Mouse (Mus musculus): ENCODE measurements around the gene Ccdc191. TPM values are rescaled to one million over a fixed set of nuclear protein-coding genes. Genes with fewer than 3 reads are reported as not detected.

The Ccdc191 gene
- total and polyA plus RNA-seq, 3 experiments: 5.1 to 7.0 TPM; not detected in 1

- Histone ChIP-seq H3K4me3 (ENCODE audit: control insufficient read depth in 1 of 2, insufficient read depth in 1 of 2, low read depth in 2 of 2, low read length in 2 of 2) (no peak overlapping the region), H3K36me3 (ENCODE audit: control insufficient read depth in 1 of 2, insufficient read depth in 2 of 2, low read length in 2 of 2) (peaks cover 0 to 6% of the 10 kb centered on the region in 2 experiments; a peak in 2 of 4 replicates), H3K27ac (ENCODE audit: control insufficient read depth, low read depth, low read length) (no peak overlapping the region), H3K79me2 (ENCODE audit: control insufficient read depth, insufficient read depth, low read length, poor library complexity) (no peaks in the 10 kb centered on the region), H3K27me3 (ENCODE audit: control insufficient read depth in 1 of 2, insufficient read depth in 2 of 2, low read length in 2 of 2) (no peaks in the 10 kb centered on the region), H3K9me3 (replicated peaks; ENCODE audit: insufficient read depth, low read length) (no peaks in the 10 kb centered on the region), H3K4me1 (ENCODE audit: control insufficient read depth in 1 of 2, insufficient read depth in 2 of 2, low read length in 2 of 2) (peaks cover 2 to 3% of the 10 kb centered on the region in 2 experiments; a peak in 3 of 4 replicates), H3K9ac (ENCODE audit: control insufficient read depth, low read depth, low read length, poor library complexity, severe bottlenecking) (no peak overlapping the region)
- TF ChIP-seq SMC3 (IDR thresholded peaks at IDR 0.05; ENCODE audit: low read depth, low read length) (no peak), SIN3A (IDR thresholded peaks at IDR 0.05; ENCODE audit: low read length) (no peak), MAFK (IDR thresholded peaks at IDR 0.05; ENCODE audit: borderline replicate concordance, low read depth, low read length) (no peak), MYB (IDR thresholded peaks at IDR 0.05; ENCODE audit: low read depth, low read length) (no peak), NRF1 (IDR thresholded peaks at IDR 0.05; ENCODE audit: insufficient read depth, low read depth, low read length, poor library complexity, severe bottlenecking) (no peak), USF1 (IDR thresholded peaks at IDR 0.05; ENCODE audit: low read depth, low read length) (no peak), UBTF (IDR thresholded peaks at IDR 0.05; ENCODE audit: borderline replicate concordance, insufficient read depth, low read depth, low read length) (no peak), TCF12 (IDR thresholded peaks at IDR 0.05; ENCODE audit: low read depth, low read length) (no peak), POLR2AphosphoS5 (IDR thresholded peaks at IDR 0.05; ENCODE audit: borderline replicate concordance, low read depth, low read length) (no peak), ETS1 (IDR thresholded peaks at IDR 0.05; ENCODE audit: low read depth, low read length) (no peak)
- peak; percentile 67 for DNase-seq (ENCODE audit: low read depth, low spot score)
Observed at GRCm38 (mm10) chr16:43935367-43935766, 45.8 kb downstream of the Ccdc191 start.

DNA sequence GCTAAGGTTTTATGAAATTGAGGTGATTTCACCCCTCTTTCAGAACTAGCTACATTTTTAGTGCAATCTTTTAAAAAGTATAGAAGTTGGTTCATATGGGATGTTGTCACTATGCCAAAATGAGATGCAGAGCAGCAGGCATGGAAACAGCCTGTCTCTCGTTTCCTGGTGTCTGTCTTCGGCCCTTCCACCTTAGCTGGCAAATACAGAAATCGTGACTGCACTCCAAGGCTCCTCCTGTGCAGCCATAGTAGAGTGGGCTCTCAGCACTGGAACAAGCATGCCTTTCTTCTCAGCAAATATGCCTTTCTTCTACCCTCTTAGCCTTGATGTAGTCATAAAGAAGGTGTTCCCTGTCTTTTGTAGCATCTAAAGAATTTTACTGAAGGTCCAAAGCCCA is 46.3 kb downstream of the Ccdc191 start:
- no peak overlapping the region for H3K27ac ChIP-seq (ENCODE audit: control insufficient read depth, low read depth, low read length)
- TF ChIP-seq E2F4 (IDR thresholded peaks at IDR 0.05; ENCODE audit: borderline replicate concordance, low read depth, low read length) (no peak), ETS1 (IDR thresholded peaks at IDR 0.05; ENCODE audit: low read depth, low read length) (no peak), MAX (IDR thresholded peaks at IDR 0.05; ENCODE audit: low read length) (no peak), NRF1 (IDR thresholded peaks at IDR 0.05; ENCODE audit: insufficient read depth, low read depth, low read length, poor library complexity, severe bottlenecking) (no peak), USF1 (IDR thresholded peaks at IDR 0.05; ENCODE audit: low read depth, low read length) (no peak), POLR2AphosphoS2 (IDR thresholded peaks at IDR 0.05; ENCODE audit: low read length) (no peak), TBP (IDR thresholded peaks at IDR 0.05; ENCODE audit: low read depth, low read length) (no peak), MYB (IDR thresholded peaks at IDR 0.05; ENCODE audit: low read depth, low read length) (no peak), POLR2AphosphoS5 (IDR thresholded peaks at IDR 0.05; ENCODE audit: borderline replicate concordance, low read depth, low read length) (no peak)
- H3K9ac ChIP-seq (ENCODE audit: control insufficient read depth, low read depth, low read length, poor library complexity, severe bottlenecking): no peak overlapping the region
- peaks cover 0 to 6% of the 10 kb centered on the region in 2 experiments; a peak in 2 of 4 replicates for H3K36me3 ChIP-seq (ENCODE audit: control insufficient read depth in 1 of 2, insufficient read depth in 2 of 2, low read length in 2 of 2)
- no peaks in the 10 kb centered on the region for H3K9me3 ChIP-seq (replicated peaks; ENCODE audit: insufficient read depth, low read length)
- no peaks in the 10 kb centered on the region for H3K27me3 ChIP-seq (ENCODE audit: control insufficient read depth in 1 of 2, insufficient read depth in 2 of 2, low read length in 2 of 2)
- H3K79me2 ChIP-seq (ENCODE audit: control insufficient read depth, insufficient read depth, low read length, poor library complexity): no peaks in the 10 kb centered on the region
- H3K4me3 ChIP-seq (ENCODE audit: control insufficient read depth in 1 of 2, insufficient read depth in 1 of 2, low read depth in 2 of 2, low read length in 2 of 2): no peak overlapping the region
- DNase-seq (ENCODE audit: low read depth, low spot score): no peak
- peaks cover 2 to 3% of the 10 kb centered on the region in 2 experiments; a peak in 3 of 4 replicates for H3K4me1 ChIP-seq (ENCODE audit: control insufficient read depth in 1 of 2, insufficient read depth in 2 of 2, low read length in 2 of 2)

Data from MEL (cell line).